Mouse (Mus musculus): Measurements from ENCODE around the gene Slc25a10. TPM values are rescaled to one million over a fixed set of nuclear protein-coding genes. Genes with fewer than 3 reads are reported as not detected.

The Slc25a10 gene
- polyA plus RNA-seq (2012; rRNA removed) = 157 and 174 TPM in 2 replicates

DNA sequence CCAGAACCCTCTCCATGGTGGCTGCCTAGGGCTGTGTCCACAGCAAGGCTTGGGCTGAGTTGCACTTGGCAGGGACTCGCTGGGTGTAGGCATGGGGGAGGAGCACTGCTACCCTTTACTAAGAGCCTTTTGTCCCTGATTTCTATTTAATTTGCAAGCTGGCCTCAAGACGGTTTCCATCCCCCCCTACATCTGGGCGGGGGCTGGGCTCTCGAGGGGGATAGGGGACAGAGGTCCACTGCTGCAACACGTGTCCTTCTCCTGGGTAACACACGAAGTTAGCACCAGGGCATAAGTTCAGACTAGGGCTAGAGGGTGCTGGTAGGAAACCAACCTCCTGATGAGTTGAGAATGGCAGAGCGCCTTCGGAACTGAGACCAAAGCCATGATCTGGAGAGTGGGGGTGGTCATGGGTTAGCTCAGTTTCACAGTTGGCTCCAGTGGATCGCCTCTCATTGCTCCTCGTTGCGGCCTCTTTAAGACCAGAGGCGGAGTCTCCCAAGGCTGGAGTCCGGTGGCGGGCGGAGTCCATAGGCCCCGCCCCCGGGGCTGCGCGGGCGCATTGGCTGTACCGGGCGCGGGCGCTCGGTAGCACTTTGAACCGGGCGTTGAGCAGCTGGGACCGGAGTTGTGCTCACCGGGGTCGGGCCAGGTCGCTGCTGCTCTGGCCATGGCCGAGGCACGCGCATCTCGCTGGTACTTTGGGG, at the start of gene Slc25a10:
TSS of gene Slc25a10 (plus strand) at position 524 of the 707 bp plus-strand sequence.
- Histone ChIP-seq H3K4me3 (replicated peaks; ENCODE audit: extremely low read depth, low read depth, low read length) (peak within 1 kb of the TSS; percentile 98), H3K4me1 (ENCODE audit: control insufficient read depth, insufficient read depth, low read length) (peaks cover 14% of the 10 kb centered on the region)
- peak; percentile 85 for DNase-seq
- WGBS = under 1% methylated on average over 35 of the region's 35 CpGs
- TF ChIP-seq POLR2A (IDR thresholded peaks at IDR 0.05; ENCODE audit: borderline replicate concordance, extremely low read depth, low read depth, low read length) (peak; percentile 37; the same call in 1 of the 2 replicates), CTCF (IDR thresholded peaks at IDR 0.05; ENCODE audit: insufficient read depth, low read length) (no peak)

DNA sequence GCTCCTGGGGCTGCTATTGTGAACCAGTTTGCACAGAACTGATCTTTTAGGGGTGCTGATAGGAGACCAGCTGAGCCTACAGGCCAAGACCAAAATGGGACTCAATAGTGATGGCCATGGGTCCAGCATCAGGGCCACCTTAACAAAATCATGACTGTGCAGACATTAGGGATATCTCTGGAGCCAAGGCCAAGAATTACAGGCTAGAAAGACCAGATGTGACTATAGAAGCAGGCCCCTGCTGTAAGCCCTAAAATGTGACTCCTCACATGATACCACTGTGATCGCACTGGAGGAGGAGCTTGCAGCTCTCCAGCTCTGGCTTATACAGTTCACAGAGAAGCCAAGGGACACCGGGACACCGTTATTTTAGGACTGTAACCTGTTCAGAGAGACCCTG, 49.3 kb upstream of the Slc25a10 start, which contains the start of gene Tspan10:
TSS of gene Tspan10 (plus strand) at position 301 of the 400 bp plus-strand sequence.
- no peaks in the 10 kb centered on the region for H3K4me1 ChIP-seq (ENCODE audit: control insufficient read depth, insufficient read depth, low read length)
- 83% methylated on average over 3 of the region's 3 CpGs for WGBS
- TF ChIP-seq POLR2A (IDR thresholded peaks at IDR 0.05; ENCODE audit: borderline replicate concordance, extremely low read depth, low read depth, low read length) (no peak), CTCF (IDR thresholded peaks at IDR 0.05; ENCODE audit: insufficient read depth, low read length) (no peak)
- no peak for DNase-seq
- no peak within 1 kb of the TSS for H3K4me3 ChIP-seq (replicated peaks; ENCODE audit: extremely low read depth, low read depth, low read length)

DNA sequence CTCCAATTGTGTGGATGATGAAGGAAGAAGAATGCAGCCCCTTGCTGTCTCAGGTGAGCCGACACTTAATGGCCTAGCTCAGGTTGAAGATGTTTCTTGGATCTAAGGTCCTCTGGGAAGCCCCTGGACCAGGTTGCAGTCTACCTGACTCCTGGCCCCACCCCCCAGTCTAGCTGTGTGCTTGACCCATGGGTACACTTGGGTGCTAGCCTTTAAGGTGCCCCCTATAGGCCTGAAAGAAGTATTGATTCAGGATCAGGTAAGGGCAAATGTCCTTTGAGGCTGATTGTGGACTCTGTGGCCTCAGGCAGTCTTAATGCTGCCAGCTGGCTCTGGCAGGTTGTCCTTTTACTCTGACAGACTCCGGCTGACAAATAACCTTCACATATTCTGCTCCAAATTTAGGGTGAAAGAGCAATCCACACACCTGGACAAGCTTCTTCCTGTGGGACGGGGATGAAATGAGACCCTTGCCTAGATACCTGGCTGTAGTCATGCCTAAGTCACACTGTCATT, 48.8 kb upstream of the Slc25a10 start:
- TF ChIP-seq CTCF (IDR thresholded peaks at IDR 0.05; ENCODE audit: insufficient read depth, low read length) (no peak), POLR2A (IDR thresholded peaks at IDR 0.05; ENCODE audit: borderline replicate concordance, extremely low read depth, low read depth, low read length) (no peak)
- no peak for DNase-seq
- WGBS = 91% methylated on average over 3 of the region's 3 CpGs
- Histone ChIP-seq H3K4me3 (replicated peaks; ENCODE audit: extremely low read depth, low read depth, low read length) (no peak overlapping the region), H3K4me1 (ENCODE audit: control insufficient read depth, insufficient read depth, low read length) (no peaks in the 10 kb centered on the region)

DNA sequence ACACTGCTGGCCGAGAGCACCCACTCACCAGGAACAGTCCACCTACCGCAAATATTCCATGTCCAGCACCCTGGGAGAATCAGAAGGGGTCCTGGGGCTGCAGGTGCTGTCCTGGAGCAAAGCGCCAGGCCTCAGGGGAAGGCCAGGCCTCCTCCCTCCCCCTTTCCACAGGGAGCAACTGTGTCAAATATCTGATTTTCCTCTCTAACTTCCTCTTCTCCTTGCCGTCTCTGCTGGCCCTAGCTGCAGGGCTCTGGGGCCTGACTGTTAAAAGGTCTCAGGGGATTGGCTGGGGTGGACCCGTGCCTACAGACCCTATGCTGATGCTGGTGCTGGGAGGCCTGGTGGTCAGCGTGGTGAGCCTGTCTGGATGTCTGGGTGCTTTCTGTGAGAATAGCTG, 47.5 kb upstream of the Slc25a10 start:
- 71% methylated on average over 6 of the region's 6 CpGs for WGBS
- no peak for TF ChIP-seq POLR2A (IDR thresholded peaks at IDR 0.05; ENCODE audit: borderline replicate concordance, extremely low read depth, low read depth, low read length)
- TF ChIP-seq CTCF (IDR thresholded peaks at IDR 0.05; ENCODE audit: insufficient read depth, low read length) = no peak
- Histone ChIP-seq H3K4me3 (replicated peaks; ENCODE audit: extremely low read depth, low read depth, low read length) (no peak overlapping the region), H3K4me1 (ENCODE audit: control insufficient read depth, insufficient read depth, low read length) (no peaks in the 10 kb centered on the region)
- no peak for DNase-seq

DNA sequence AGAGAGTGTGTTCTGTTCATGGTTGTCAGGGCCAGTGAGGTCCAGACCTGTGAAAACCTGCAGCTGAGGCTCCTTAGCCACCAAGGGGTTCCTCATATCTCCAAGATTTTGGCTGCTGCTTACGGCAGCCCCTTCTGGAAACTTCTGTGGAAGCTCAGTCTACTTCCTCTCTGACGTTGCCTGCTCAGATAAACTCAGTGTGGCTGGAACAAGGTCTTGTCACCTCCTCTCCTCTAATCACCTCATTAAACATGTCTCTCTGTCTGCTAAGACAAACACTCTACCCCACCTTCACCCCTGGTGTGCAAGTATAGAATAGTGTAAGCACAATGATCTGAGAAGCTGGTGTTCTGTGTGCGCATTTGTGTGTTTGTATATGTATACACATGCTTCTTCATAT, 46.2 kb upstream of the Slc25a10 start:
- no peak for TF ChIP-seq CTCF (IDR thresholded peaks at IDR 0.05; ENCODE audit: insufficient read depth, low read length)
- TF ChIP-seq POLR2A (IDR thresholded peaks at IDR 0.05; ENCODE audit: borderline replicate concordance, extremely low read depth, low read depth, low read length) = no peak
- Histone ChIP-seq H3K4me1 (ENCODE audit: control insufficient read depth, insufficient read depth, low read length) (no peaks in the 10 kb centered on the region), H3K4me3 (replicated peaks; ENCODE audit: extremely low read depth, low read depth, low read length) (no peak overlapping the region)
- DNase-seq = no peak
- WGBS = 54% methylated on average over 3 of the region's 3 CpGs

DNA sequence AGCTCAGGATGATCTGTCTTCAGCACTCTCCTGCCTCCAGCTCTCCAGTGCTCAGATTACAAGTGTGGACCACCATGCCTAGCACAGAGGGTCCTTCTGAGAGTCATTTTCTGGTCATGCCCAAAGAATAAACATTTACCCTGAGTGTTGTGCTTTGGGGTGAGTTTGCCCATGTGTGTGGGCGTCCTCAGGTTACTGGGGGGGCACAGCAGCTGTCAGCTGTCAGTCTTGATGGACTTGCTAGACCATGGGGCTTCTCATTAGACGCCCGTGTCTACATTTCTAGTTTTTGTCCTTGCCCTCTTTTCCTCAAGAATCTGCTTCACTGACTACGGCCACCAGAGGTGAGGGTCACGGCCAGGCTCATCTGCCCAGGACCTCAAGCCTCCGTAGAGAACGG, 44.5 kb upstream of the Slc25a10 start:
- 85% methylated on average over 7 of the region's 7 CpGs for WGBS
- Histone ChIP-seq H3K4me3 (replicated peaks; ENCODE audit: extremely low read depth, low read depth, low read length) (no peak overlapping the region), H3K4me1 (ENCODE audit: control insufficient read depth, insufficient read depth, low read length) (no peaks in the 10 kb centered on the region)
- TF ChIP-seq POLR2A (IDR thresholded peaks at IDR 0.05; ENCODE audit: borderline replicate concordance, extremely low read depth, low read depth, low read length) (no peak), CTCF (IDR thresholded peaks at IDR 0.05; ENCODE audit: insufficient read depth, low read length) (no peak)
- DNase-seq = no peak

DNA sequence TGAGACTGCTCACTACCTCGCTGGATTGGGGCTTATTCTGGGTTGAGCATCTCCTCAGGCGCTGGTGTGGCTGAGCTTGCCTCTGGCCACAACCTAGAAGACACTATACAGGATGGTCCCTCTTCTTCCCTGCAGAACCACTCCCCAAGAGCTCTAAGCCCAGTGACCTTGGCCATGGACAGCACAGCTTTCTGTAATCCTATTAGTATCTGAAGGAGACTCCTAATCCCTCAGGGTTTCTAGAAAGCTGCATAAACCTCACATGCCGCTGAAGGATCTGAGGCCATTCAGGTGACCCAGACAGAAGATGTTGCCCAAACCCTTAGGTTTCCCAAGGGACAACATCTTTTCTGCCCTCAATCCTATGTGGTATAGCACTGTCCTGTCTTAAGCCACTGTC, 39.4 kb upstream of the Slc25a10 start:
- WGBS = 66% methylated on average over 3 of the region's 3 CpGs
- DNase-seq = no peak
- TF ChIP-seq POLR2A (IDR thresholded peaks at IDR 0.05; ENCODE audit: borderline replicate concordance, extremely low read depth, low read depth, low read length) (no peak), CTCF (IDR thresholded peaks at IDR 0.05; ENCODE audit: insufficient read depth, low read length) (no peak)
- H3K4me1 ChIP-seq (ENCODE audit: control insufficient read depth, insufficient read depth, low read length) = no peaks in the 10 kb centered on the region
- no peak overlapping the region for H3K4me3 ChIP-seq (replicated peaks; ENCODE audit: extremely low read depth, low read depth, low read length)

DNA sequence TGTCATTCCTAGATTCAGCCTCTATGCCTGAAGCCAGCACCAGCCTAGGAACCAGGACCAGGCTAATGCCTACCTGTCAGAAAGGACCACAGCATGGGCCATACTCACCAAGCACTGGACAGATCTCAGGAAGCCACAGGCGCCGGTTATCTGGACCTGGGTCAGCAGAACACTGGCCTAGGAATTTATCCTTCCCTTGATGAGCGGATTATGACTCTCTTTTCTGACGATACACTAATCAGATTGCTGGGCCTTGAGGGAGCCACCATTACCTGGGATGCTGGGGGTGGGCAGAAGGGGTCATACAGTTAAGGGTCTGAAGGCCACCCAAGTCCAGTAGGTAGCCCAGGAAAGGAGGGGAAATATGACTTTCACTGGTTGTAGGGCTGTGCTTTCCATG, 38.3 kb upstream of the Slc25a10 start, which contains the start of gene Pde6g:
TSS of gene Pde6g (minus strand) at position 195 of the 400 bp plus-strand sequence.
- no peak for TF ChIP-seq CTCF (IDR thresholded peaks at IDR 0.05; ENCODE audit: insufficient read depth, low read length)
- TF ChIP-seq POLR2A (IDR thresholded peaks at IDR 0.05; ENCODE audit: borderline replicate concordance, extremely low read depth, low read depth, low read length) = no peak
- DNase-seq = no peak
- Histone ChIP-seq H3K4me3 (replicated peaks; ENCODE audit: extremely low read depth, low read depth, low read length) (no peak within 1 kb of the TSS), H3K4me1 (ENCODE audit: control insufficient read depth, insufficient read depth, low read length) (no peaks in the 10 kb centered on the region)
- WGBS = 89% methylated on average over 4 of the region's 4 CpGs

DNA sequence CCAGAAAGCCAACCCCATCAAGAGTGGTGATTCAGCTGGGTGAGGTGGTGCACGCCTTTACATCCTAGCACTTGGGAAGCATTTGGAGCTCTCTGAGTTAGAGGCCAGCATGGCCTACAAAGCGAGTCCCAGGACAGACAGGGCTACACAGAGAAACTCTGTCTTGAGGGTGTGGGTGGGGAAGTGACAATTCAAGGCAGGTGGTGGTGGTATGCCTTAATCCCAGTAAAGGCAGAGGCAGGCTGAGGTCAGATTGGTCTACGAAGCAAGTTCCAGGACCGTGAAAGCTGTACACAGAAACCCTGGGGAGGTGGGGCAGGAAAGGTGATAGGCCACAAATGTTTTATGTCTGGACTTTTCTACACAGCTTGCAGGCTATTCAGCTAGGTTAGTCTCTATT, 36.7 kb upstream of the Slc25a10 start:
- TF ChIP-seq CTCF (IDR thresholded peaks at IDR 0.05; ENCODE audit: insufficient read depth, low read length) = no peak
- TF ChIP-seq POLR2A (IDR thresholded peaks at IDR 0.05; ENCODE audit: borderline replicate concordance, extremely low read depth, low read depth, low read length) = no peak
- WGBS = 92% methylated on average over 4 of the region's 4 CpGs
- DNase-seq = no peak
- H3K4me1 ChIP-seq (ENCODE audit: control insufficient read depth, insufficient read depth, low read length) = no peaks in the 10 kb centered on the region; the same call in 1 of the 2 replicates
- no peak overlapping the region for H3K4me3 ChIP-seq (replicated peaks; ENCODE audit: extremely low read depth, low read depth, low read length)

DNA sequence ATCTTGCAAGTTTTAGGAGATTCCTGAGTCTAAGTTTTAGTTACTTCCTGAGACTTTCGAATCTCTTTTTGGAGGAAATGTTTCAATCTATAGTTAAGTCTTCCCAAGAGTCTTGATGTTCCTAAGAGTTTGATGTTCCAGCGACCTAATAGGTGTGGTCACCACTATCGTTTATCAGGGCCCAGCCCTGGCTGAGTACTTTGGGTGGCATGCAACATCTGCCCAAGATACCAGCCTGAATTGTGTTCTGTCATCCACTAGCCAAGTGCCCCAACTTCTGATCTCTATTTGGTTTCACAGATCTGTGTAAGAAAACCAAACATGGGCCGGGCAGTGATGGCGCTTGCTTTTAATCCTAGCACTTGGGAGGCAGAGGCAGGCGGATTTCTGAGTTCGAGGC, 36.2 kb upstream of the Slc25a10 start:
- TF ChIP-seq POLR2A (IDR thresholded peaks at IDR 0.05; ENCODE audit: borderline replicate concordance, extremely low read depth, low read depth, low read length) (no peak), CTCF (IDR thresholded peaks at IDR 0.05; ENCODE audit: insufficient read depth, low read length) (no peak)
- H3K4me3 ChIP-seq (replicated peaks; ENCODE audit: extremely low read depth, low read depth, low read length) = no peak overlapping the region
- no peaks in the 10 kb centered on the region; the same call in 1 of the 2 replicates for H3K4me1 ChIP-seq (ENCODE audit: control insufficient read depth, insufficient read depth, low read length)
- 90% methylated on average over 7 of the region's 7 CpGs for WGBS
- DNase-seq = no peak

Measured in lung, adult 2 months (tissue).